Mouse (Mus musculus) neutrophil, adult 83 days (primary cell): Measurements from ENCODE around the gene Sbno2. TPM values are rescaled to one million over a fixed set of nuclear protein-coding genes. Genes with fewer than 3 reads are reported as not detected.

Experiments
- total RNA-seq, 2 experiments: library from RNA; stranded (reverse); gene quantifications; one replicate each; pipeline ENCODE4 v1.2.4; 2023

The Sbno2 gene
- 100 to 1,000 TPM; 125 to 162 TPM for total RNA-seq

DNA sequence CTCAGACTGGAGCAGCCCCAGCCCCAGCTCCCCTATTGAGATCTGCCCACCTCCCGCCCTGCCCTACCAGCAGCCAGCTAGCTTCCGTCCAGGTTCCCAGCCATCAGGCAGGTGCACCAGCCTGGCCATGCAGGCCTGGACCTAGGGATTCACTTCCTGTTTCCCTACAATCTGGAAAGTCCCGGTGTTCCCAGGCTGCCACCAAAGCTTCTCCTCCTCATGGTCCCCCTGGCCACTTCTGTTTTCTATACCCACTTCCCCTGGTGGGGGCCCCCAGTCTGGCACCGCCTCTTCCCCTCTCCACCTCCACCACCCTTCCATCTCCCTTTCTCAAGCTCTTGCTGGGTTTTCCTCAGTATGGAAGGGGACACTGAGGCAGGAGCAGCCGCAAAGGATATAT, at the start of gene Sbno2:
Gene Sbno2, minus strand, starts transcription at position 112 of the 400 bp plus-strand sequence.

DNA sequence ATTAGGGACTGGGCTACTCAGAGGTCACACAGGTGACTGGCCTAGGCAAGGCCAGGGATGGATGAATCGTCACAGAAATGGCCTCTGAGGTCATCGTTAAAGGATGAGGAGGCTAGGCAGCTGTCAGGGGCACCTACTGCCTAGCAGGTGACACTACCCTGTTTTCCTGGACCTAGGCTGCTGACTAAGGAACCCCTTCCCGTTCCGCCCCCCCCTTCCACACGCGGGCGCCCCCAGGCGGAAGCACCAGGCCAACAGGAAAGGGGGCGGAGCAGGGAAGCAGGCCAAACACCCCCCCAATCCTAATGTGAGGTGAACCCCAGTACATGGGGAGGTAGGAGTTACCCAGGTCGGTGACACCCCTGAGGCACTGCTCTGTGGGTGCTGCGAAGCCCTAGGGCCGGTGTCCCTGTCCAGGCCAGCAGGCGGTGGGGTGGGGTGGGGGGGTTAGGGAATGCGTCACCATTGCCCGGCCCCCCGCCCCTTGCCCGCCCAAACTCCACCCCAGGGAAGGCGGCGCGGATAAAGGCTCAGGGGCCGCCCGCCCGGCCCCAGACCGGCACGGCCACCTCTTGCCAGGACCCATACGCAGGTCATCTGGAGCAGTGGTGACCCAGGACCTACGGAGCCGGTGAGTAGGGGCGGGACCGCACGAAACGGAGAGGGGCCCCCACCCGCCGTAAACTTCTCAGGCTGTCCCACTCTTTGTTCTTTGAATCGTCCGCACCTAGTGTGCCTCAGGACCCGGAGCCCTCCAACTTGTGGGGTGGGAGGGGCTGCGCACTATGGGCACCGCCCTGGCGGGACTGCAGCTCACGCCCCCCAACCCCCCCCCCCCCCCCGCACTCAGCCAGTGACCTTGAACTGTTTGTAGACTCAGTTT, 42.6 kb upstream of the Sbno2 start, which contains the start of gene Midn:
Gene Midn, plus strand, starts transcription at position 554 of the 883 bp plus-strand sequence.

DNA sequence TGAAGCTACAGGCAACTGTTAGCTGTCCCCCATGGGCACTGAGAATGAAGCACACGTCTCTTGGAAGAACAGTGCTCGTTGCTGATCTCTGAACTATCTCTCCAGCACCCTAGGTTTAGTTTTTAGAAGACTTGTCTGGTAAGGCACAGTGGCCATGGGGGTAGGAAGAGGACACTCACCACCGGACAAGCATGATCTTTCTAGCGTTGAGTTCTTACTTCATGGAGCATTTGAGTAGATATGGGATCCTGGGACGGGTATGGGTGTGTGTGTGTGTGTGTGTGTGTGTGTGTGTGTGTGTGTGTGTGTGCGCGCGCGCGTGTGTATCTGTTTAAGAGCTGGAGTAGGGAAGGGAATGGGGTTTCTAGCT, 35.3 kb upstream of the Sbno2 start, which contains the start of gene Cbarp:
Gene Cbarp, minus strand, starts transcription at position 170 of the 370 bp plus-strand sequence.

DNA sequence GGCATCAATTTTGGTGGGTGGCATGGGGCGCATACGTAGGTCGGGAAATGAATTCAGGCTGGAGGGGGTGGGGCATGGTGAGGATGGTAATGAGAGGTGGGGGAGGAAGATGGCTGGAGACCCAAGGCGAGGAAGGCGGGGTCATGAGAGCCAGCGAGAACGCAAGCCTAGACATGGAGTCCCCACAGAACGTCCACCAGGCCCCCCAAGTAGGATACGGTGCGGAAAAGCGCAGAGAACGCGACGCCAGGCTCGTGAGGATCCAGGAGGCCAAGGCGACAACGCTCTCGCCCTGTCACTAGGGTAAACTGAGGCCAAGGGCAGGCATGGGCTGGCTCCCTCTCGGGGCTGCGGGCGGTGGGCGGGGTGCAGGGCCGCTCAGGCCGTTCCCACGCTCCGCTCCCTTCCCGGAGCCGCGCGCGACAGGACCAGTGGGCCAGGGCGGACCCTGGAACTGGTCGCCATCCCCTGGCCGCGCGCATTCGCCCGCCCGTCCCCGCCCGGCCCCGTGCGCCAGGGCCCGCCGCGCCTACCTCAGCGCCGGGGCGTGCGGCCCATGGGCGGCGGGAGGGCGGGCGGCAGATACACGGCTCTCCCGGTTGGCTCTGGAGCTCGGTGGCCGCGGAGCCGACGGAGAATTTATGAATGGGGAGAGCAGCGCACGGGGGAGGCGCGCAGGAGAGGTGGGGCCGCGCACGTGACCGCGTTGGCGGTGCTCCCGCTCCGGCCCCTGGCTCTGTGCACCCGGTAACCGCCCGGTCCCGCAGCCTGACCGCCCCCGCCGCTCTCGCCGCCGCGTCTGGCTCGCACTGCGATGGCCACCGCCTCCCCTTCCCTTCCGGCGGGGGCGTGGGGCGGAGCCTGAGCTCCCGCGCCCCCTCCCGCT, 33.4 kb upstream of the Sbno2 start, which contains the start of gene Atp5d:
Gene Atp5d, plus strand, starts transcription at position 80 of the 886 bp plus-strand sequence.

DNA sequence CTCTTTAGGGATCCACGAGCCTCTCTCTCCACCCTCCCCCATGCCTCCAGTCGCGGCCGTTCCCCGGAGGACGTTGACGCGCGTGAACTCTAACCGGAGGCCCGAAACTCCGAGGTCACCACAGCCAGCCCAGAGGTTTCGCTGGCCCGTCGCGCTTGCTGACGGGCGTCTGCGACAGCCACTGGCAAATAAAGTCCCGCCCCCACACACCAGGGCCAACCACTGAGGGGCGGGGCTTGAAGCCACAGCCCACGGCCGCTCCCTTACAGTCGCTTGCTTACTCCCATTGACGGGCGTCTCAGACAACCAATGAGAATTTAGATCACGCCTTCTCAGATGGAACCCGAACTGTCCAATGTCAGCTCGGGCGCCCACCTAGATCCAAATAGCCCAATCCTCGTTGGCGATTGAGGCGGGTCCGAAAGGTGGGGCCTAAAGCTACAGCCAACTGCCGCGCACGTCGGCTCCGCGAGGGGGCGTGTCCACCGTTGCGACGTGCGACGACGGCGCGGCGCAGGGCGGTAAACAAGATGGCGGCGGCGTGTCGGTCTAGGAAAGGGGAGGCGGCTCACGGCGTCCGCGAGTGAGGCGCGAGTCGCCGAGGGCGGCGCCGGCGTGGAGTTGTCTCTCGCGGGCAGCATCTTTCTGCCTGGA, 10.0 kb upstream of the Sbno2 start, which contains the start of gene Stk11:
Gene Stk11, plus strand, starts transcription at position 514 of the 654 bp plus-strand sequence.

DNA sequence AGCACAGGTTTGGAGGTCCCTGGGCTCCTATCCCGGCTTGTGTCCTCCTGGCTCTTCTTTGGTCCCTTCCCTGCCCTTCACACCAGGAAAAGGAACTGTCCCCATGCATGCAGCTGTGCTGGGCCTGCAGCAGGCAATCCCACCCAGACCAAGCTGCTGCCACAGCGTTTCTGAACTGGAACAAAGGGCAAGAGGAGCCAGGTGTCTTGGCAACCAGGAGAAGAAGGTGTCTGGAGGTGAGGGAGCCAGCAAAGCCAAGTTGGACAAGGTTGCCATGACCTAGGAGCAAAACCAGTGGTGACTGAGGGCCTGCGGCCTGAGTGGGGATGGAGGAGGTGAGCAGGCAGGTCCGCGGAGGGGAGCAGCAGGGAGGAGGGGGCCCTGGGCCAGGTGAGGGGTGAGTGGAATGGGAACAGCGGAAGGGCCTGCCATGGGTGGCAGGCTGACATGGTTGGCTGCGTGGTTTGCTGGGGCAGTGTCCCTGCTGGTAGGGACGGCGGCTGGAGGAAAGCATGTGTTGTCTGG, 58.3 kb downstream of the Sbno2 start, which contains the start of gene Gpx4:
Gene Gpx4, plus strand, starts transcription at position 126 of the 525 bp plus-strand sequence.

DNA sequence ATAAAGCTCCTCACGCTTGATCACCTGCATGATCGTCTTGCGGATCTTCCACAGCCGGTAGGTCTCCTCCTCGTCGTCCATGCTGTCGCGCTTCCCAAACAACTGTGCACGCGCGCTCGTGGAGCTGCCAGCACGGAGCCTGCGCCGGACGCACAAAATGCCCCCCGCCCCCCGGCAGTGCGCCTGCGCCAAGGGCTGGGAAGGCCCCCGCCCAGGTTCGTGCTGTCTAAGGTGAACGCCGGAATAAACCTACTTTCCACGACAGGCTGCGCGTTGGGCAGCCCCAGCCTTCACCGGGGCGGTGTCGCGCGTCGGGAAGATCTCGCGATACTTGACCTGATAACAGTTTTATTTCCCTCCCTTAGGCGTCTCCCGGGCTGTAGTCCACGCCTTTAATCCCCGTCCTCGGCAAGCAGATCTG, 65.8 kb downstream of the Sbno2 start, which contains the start of gene Polr2e:
Gene Polr2e, minus strand, starts transcription at position 237 of the 421 bp plus-strand sequence.

DNA sequence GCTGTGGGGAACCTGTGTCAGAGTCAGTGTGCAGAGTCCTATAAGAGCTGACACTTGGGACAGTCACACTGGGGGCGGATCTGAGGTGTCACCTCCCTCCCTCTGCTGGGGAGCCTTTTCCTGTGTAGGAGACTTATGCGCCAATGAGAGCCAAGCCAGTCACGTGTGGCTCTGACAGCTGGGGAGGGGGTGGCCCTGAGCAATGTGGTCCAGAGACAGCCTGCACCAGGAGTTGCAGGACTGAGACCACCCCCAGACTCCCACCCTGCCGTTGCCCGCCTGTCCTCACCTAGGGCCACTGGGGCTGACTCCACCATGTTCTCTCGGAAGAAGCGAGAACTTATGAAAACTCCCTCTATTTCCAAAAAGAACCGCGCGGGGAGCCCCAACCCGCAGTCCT, 88.9 kb downstream of the Sbno2 start, which contains the start of gene Arhgap45:
Gene Arhgap45, plus strand, starts transcription at position 143 of the 400 bp plus-strand sequence.

Other genes starting within 250 kb of the Sbno2 start
- 100 to 1,000 TPM; 525 to 560 TPM for gene Prtn3, start 231.1 kb downstream of the Sbno2 start, total RNA-seq
- gene Plppr3, start 230.9 kb downstream of the Sbno2 start, total RNA-seq, result 10 to 100 TPM; 20.1 to 25.2 TPM
- 100 to 1,000 TPM; 647 to 654 TPM for gene Elane, start 219.3 kb downstream of the Sbno2 start, total RNA-seq
- under 1 TPM in 1 of 2 experiments, not detected in 1; 0.46 TPM for gene Cfd, start 214.7 kb downstream of the Sbno2 start, total RNA-seq
- 10 to 100 TPM; 33.3 to 34.5 TPM for gene Med16, start 196.6 kb downstream of the Sbno2 start, total RNA-seq
- not detected for gene Gm26602, start 194.7 kb downstream of the Sbno2 start, total RNA-seq
- gene Kiss1r, start 188.6 kb downstream of the Sbno2 start, total RNA-seq, result 1 to 10 TPM; 4.2 to 5.2 TPM
- 100 to 1,000 TPM; 448 to 486 TPM for gene R3hdm4, start 184.4 kb downstream of the Sbno2 start, total RNA-seq
- 100 to 1,000 TPM; 176 to 193 TPM for gene Arid3a, start 178.5 kb downstream of the Sbno2 start, total RNA-seq
- gene Wdr18, start 145.4 kb downstream of the Sbno2 start, total RNA-seq, result 1 to 10 TPM; 8.5 to 9.7 TPM
- gene Grin3b, start 134.9 kb downstream of the Sbno2 start, total RNA-seq, result under 1 TPM in 1 of 2 experiments, not detected in 1; 0.20 TPM
- gene Tmem259, start 121.2 kb downstream of the Sbno2 start, total RNA-seq, result 10 to 100 TPM; 64.3 to 74.9 TPM
- gene Cnn2, start 117.0 kb downstream of the Sbno2 start, total RNA-seq, result 100 to 1,000 TPM; 518 to 532 TPM
- 100 to 1,000 TPM; 108 to 114 TPM for gene Abca7, start 109.1 kb downstream of the Sbno2 start, total RNA-seq
- gene Arhgap45, start 88.9 kb downstream of the Sbno2 start, total RNA-seq, result 100 to 1,000 TPM; 413 to 426 TPM
- gene Polr2e, start 65.8 kb downstream of the Sbno2 start, total RNA-seq, result 10 to 100 TPM; 40.4 to 41.4 TPM
- gene Gpx4, start 58.4 kb downstream of the Sbno2 start, total RNA-seq, result 100 to 1,000 TPM; 313 to 334 TPM
- gene Stk11, start 10.2 kb upstream of the Sbno2 start, total RNA-seq, result 100 to 1,000 TPM; 175 to 179 TPM
- gene Atp5d, start 33.1 kb upstream of the Sbno2 start, total RNA-seq, result 100 to 1,000 TPM; 122 to 126 TPM
- gene Cbarp, start 35.3 kb upstream of the Sbno2 start, total RNA-seq, result 1 to 10 TPM; 1.3 to 1.7 TPM
- gene Midn, start 42.7 kb upstream of the Sbno2 start, total RNA-seq, result 100 to 1,000 TPM; 232 to 270 TPM
- 10 to 100 TPM; 33.5 to 40.3 TPM for gene Cirbp, start 60.4 kb upstream of the Sbno2 start, total RNA-seq
- gene 1600002K03Rik, start 67.4 kb upstream of the Sbno2 start, total RNA-seq, result 1 to 10 TPM; 5.4 to 6.7 TPM
- gene Efna2, start 73.9 kb upstream of the Sbno2 start, total RNA-seq, result under 1 TPM in 1 of 2 experiments, not detected in 1; 0.24 TPM
- 10 to 100 TPM; 32.2 to 32.6 TPM for gene Mum1, start 120.9 kb upstream of the Sbno2 start, total RNA-seq
- gene Ndufs7, start 143.6 kb upstream of the Sbno2 start, total RNA-seq, result 10 to 100 TPM; 62.6 to 65.8 TPM
- 1 to 10 TPM; 4.8 to 8.8 TPM for gene Gamt, start 155.4 kb upstream of the Sbno2 start, total RNA-seq
- 100 to 1,000 TPM in 1 of 2 experiments, 10 to 100 TPM in 1; 96.6 to 113 TPM for gene Dazap1, start 155.9 kb upstream of the Sbno2 start, total RNA-seq
- 100 to 1,000 TPM; 865 to 877 TPM for gene Rps15, start 186.9 kb upstream of the Sbno2 start, total RNA-seq
- not detected for gene Apc2, start 190.4 kb upstream of the Sbno2 start, total RNA-seq
- 10 to 100 TPM; 21.5 to 26.4 TPM for gene 2310011J03Rik, start 215.0 kb upstream of the Sbno2 start, total RNA-seq
- gene Pcsk4, start 223.9 kb upstream of the Sbno2 start, total RNA-seq, result under 1 TPM in 1 of 2 experiments, not detected in 1; 0.66 TPM
- 1 to 10 TPM; 3.3 to 3.6 TPM for gene Reep6, start 224.4 kb upstream of the Sbno2 start, total RNA-seq
- under 1 TPM; 0.53 to 0.55 TPM for gene Adamtsl5, start 242.8 kb upstream of the Sbno2 start, total RNA-seq